Mouse (Mus musculus) urinary bladder, postnatal 25 days (tissue): ENCODE measurements around the gene Tmem212.
A peak's percentile ranks its signal among the peaks of the same experiment; 100 is the strongest.

ENCODE experiments used
- DNase-seq: peaks from one replicate; pipeline ENCODE4 v3.0.0; 2022; ENCODE audit warnings: low spot score

Gene Tmem212

DNA sequence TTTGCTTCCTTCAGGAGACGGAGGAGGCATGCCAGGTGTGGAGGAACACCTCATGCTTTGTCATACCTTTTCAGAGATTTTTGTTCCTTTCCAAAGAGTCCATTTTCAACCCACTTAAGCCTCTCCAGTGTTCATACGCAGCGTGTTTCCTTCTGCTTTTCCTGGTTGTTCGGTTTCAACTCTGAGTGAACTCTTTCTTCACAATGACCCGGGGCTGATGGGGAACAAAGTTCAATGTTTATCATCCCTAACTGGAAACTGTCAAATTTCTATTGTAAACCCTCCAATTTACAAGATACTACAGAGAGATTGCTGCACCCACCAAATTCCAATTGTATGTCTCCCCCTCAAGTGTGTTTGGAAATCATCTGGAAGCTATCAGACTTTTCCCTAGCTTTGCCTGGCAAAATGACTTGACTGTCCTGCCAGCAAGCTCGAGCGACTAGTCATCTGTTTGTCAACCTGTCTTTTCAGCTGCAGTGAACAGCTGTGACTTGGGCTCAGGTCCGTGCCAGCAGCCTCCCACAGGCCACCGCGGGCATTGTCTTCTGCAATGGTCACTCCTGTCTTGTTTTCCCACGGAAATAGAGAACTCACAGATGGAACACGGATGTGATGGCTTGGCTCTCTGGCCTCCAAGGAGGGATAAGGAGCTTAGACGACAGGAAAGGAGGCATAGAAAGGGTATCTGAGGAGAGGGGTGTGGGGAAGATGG is 3.0 kb upstream of the Tmem212 start:
- DNase-seq, result peak; percentile 40

- no peak for DNase-seq
Measured at GRCm38 (mm10) chr3:27898178-27898577, 2.0 kb upstream of the Tmem212 start.

GRCm38 (mm10) chr3:27886578-27886977 is 9.6 kb downstream of the Tmem212 start:
- DNase-seq, result no peak

- no peak for DNase-seq
Measured at GRCm38 (mm10) chr3:27885585-27885984, 10.6 kb downstream of the Tmem212 start.

GRCm38 (mm10) chr3:27881897-27882835 is 14.0 kb downstream of the Tmem212 start:
- no peak for DNase-seq

- DNase-seq, result no peak
Measured at GRCm38 (mm10) chr3:27878854-27879610, 17.1 kb downstream of the Tmem212 start.

DNA sequence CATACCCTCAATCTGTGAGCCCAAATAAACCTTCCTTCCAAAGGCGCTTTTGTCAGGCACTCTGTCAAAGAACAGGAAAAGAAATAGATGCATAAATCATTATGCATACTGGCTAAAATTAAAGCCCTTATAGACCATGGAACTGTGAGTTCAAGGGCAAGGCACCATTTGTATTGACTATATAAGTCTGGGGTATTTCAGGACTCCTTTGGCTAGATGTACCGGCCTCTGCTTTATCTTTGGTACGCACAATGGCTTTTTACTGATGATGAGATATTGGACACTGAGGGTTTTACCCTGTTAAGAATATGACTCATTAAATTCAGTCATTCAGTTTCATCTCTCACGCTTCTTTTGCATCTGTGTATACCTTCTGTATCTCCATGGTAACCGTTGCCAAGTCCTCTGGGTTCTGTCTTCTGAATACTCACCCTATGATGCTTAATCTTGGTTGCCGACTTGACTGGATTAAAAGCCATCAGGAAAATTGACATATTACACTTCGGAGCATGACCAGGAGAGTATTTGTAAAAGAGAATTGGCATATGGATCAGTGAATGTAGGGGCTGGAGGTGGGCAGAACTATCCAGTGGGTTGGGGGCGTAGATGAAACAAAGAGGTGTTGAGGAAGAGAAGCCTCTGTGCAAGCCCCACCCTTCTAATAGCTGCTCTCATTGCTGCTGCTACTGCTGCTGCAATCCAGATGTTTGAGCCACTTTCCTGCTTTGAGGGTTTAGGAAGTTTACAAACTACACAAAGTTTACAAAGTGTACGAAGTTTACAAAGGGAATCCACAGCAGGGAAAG is 22.7 kb downstream of the Tmem212 start:
- DNase-seq, result no peak

DNA sequence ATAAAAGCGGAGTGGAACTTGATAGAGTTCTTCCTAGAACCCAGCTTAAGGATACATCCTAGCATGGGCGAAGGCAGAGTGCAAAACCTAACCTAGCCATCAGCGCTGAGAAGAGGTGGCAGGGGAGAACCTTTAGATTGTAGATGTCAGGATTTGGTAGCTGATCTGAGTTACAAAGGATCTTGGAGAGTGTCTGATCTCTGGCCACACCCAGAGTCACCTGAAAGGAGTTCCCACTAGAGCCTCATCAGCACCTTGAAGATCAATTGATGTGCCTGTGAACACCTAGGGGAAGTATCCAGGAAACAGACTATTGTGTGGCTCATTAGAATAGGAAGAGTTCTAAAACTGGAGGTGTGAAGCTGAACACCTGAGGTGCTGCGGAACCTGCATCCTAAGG is 23.7 kb downstream of the Tmem212 start:
- DNase-seq, result no peak

- no peak for DNase-seq
Measured at GRCm38 (mm10) chr3:27871891-27872290, 24.3 kb downstream of the Tmem212 start.

DNA sequence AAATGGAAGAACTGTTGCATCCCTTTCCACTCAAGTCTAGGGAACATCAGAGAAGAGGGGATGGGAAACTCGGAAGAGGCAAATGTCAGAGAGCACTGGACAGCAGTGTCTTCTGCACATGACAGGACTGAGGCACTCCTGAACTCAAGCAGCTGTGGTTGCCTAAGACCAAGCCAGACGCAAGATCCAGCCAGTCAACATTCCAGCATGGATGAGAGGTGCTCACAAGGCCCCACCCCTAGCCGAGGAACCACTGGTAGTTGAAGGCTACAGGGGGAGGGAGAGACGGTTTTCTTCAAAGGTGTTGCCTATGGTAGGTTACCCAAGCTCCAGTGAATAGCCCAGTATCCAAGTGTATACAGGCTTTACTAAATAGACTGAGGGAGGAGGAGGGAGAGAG is 24.8 kb downstream of the Tmem212 start:
- DNase-seq, result no peak

DNA sequence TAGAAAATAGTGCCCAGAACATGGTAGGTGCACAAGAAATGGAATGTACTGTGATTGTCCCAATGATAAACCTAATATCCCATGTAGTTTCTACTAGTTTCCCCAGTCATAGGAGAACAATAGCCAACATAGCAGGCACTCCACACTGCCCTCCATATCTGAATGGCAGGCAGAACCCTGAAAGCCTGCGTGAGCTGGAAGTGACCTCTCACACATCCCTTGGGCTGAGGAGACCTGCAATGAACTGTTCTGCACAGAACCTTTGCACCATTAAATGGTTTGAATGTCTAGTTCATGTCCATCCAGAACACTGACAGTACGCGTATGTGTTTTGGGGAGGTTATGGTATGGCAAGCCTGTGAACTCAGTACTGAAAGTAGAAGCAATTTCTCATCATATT is 27.5 kb downstream of the Tmem212 start:
- DNase-seq, result no peak

- DNase-seq, result no peak
Measured at GRCm38 (mm10) chr3:27867731-27868130, 28.4 kb downstream of the Tmem212 start.

- DNase-seq, result peak; percentile 40
Measured at GRCm38 (mm10) chr3:27862821-27863740, 33.1 kb downstream of the Tmem212 start.

DNA sequence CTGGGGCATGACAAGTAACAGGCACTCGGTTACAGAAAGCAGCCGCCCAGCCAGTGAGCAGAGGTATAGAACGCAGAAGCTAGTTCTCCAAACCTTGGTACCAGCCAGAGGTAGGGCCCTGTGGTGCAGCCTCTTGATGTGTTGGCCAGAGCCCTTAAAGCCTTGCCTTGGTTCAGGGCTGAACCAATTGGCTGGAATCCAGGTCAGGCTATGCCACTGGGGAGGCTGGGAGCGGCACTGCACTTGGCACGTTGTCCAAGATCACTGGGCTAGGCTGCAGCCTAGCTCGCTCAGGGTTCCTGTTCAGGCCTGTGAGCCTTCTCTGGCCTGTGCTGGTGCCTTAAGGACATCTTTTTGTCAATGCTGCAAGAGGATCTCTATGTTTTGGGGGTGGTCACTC is 34.6 kb downstream of the Tmem212 start:
- DNase-seq, result peak; percentile 49

GRCm38 (mm10) chr3:27861086-27861485 is 35.1 kb downstream of the Tmem212 start:
- DNase-seq, result no peak

DNA sequence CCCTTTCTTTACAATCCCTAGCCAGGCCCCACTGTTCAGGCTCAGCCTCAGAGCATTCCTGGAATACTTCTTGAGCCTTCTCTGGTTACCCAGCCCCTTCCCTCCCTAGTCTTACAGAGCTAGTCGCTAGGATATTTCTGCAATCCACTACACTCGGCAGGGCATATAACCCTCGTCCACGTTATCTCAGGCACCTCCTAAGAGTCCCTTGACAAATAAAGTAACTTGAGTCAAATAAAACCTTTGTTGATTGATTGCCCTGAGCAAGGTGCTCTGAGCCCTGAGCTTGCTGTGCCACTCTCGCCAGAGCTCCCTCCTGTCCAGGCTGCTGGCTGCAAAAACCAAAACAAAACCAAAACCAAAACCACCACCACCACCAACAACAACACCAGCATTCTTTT is 37.0 kb downstream of the Tmem212 start:
- no peak for DNase-seq

GRCm38 (mm10) chr3:27858441-27859115 is 37.6 kb downstream of the Tmem212 start:
- no peak for DNase-seq

DNA sequence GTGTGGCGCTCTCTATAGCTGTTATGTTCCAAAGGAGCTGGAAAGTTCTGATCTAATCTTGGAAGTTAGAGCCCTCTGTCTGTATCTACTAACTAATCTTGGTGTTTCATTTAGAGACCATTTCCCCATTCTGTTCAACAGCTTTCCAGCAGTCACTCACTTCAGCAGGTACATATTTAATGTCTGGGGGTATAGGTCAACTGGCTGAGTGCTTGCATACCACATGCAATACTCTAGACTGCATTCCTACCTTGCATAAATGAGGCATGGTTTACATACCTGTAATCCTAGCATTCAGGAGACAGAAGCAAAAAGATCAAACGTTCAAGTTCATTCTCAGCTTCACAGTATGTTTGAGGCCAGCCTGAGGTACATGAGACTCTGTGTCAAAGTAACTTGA is 39.9 kb downstream of the Tmem212 start:
- DNase-seq, result no peak

- DNase-seq, result no peak
Measured at GRCm38 (mm10) chr3:27854431-27855180, 41.6 kb downstream of the Tmem212 start.
